Mouse (Mus musculus): ENCODE data around the gene Taar1.

Gene Taar1

DNA sequence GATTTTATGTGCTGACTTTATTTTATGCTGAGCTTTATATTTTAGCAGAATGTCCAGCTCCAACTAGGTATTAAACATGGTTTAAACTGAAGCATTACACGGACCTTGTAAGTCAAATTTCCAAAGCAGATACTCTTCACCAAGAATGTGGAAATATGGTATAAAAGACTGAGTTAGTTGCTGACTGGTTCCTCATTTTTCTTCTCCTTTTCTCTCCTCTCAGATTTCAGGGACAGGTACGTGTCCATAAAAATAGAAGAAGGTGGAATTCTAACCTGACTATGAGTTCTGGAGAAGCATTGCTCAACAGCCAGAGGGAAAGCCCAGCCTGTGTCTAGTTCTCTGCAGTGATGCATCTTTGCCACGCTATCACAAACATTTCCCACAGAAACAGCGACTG is at the start of gene Taar1:
TSS of gene Taar1 (plus strand) at position 301 of the 400 bp plus-strand sequence.
- no peak for DNase-seq

DNA sequence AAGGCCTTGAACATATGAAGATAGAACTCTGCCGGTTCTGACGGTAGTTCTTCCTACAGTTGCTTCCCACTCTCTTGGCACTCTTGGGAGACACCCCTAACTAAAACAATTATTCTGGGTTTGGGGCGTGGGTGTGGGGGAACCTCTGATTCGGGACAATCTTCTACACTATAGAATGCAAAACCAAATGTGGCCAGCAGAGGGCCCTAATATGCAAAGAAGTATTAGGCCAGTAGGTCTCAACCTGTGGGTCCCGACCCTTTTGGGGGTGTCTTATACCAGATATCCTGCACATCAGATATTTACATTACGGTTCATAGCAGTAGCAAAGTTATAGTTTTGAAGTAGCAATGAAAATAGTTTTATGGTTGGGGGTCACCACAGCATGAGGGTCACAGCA is 39.5 kb upstream of the Taar1 start:
- DNase-seq, result peak in 1 of 2 experiments; percentile 18

DNA sequence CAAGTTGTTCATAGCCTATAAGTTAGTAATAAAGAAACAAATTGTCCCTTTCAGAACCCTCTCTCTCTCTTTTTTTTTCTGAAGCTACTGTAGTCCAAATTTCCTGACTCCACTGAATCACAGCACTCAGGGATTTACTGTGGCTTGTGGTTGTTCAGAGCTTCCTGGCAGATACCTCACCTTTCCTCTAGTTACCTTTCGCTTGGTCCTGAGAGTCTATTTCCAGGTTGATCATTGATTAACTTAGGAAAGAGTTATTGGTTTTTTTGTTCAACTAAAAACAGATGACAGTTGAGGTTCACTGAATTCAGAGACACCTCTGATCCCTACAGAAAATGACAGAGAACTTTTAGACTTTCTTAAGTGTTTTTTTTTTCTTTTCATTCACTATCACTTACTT is 35.2 kb upstream of the Taar1 start:
- no peak for DNase-seq

DNA sequence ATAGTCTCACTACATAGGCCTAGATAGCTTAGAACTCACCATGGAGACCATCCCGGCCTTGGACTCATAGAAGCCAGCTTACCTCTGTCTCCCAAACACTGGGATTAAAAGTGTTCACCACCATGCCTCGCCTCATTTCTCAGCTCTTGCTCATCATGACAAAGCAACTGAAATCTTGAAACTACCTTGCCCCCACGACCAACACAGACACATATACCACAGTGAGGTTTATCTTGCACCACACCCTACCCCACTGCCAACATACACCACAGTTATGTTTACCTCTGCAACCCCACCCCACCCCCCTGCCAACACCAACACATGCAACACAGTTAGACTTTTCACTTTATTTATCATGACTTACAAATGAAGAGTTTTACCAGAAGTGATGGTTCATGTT is 34.1 kb upstream of the Taar1 start:
- no peak for DNase-seq

DNA sequence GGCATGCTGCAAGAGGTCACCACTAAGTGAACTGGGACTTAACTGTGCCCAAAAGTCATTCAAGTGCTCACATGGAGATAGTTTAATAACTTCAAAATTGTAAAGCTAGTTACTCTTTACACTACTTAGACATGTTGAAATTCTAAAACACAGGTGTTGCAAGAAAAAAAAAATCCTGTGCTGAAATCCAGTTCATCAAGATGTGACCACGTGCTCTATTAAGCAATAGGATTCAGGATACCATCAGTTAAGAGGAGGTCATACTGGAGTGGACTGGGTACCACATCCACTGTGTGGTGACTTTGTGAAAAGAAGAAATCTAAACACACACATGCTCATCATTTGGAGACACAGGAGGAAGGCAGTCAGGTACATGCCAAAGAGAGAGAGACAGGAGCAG is 27.2 kb upstream of the Taar1 start:
- no peak for DNase-seq

DNA sequence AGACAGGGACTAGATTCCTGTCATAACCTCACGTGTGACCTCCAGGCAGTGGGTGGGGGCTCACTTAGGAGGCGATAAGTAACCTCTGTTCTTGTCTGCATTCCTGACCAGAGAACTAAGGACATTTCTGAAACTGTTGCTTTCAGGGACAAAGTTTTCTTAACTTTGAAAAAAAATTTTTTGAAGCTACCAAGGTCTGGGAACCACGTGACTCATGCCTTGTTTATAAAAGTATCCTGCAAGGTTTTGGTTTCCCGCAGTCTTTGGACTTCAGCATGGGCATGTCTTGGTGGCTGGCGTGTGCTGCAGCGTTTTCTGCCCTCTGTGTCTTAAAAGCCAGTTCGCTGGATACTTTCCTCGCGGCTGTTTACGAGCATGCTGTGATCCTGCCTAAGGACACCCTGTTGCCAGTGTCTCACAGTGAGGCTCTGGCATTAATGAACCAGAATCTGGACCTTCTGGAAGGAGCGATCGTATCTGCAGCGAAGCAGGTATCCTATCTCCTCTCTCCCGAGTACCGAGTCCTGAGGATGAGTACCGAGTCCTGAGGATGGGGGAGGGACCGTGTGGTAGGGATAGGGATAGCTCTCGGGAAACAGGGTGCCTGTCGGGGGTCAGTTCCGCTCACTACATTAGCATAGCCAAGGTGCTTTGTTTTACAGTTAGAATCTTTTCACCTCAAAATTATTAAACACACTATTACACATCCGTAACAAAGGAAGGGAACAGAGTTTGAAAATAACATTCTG is 25.4 kb upstream of the Taar1 start, which contains the start of gene Vnn1:
TSS of gene Vnn1 (plus strand) at position 88 of the 749 bp plus-strand sequence.
- DNase-seq, result peak; percentile 4 to 8

DNA sequence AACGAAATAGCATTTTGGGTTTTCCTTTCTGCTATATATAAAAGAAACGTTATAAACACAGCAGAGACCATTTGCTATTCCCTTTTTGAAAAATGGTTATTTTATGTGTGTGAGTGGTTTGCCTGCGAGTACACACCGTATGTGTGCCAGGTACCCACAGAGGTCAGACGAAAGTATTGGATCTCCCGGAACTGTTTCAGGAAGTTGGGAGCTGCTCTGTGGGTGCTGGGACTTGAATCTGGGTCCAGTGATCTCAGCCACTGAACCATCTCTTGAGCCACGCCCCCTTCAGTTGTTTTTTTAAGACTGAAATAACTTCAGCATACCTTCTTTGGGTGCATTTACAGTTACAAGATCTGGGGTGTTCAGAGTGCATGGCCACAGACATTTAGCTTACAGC is 24.8 kb upstream of the Taar1 start:
- DNase-seq, result no peak

DNA sequence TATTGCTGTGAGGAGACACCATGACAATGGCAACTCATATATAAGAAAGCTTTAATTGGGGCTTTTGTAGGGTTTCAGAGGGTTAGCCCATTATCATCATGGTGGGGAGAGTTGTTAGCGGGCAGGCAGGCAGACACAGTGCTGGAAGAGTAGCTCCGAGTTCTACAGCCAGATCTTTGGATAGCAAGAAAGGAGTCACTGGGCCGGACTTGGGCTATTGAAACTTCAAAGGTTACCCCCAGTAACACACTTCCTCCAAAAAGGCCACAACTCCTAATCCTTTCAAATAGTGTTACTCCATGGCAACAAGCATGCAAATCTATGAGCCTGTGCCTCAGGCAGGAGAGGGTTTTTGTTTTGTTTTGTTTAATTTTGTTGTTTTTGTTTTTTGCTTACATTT is 19.0 kb upstream of the Taar1 start:
- DNase-seq, result no peak

DNA sequence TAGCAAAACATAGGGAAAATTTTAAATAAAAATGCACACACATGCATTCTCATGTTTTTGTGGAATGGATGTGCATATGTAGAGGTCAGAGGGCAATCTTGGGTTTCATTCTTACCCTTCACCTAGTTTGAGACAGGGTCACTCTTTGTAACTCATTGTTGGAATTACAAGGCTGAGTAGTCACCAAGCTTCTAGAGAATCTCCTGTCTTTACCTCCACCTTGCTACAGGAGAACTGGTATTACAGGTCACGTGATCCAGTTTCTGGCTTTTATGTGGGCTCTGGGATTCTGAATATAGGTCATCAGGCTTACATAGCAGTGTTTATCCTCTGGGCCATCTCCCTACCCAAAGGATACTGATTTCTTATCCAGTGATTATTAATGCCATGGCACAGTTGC is 14.5 kb upstream of the Taar1 start:
- DNase-seq, result no peak

DNA sequence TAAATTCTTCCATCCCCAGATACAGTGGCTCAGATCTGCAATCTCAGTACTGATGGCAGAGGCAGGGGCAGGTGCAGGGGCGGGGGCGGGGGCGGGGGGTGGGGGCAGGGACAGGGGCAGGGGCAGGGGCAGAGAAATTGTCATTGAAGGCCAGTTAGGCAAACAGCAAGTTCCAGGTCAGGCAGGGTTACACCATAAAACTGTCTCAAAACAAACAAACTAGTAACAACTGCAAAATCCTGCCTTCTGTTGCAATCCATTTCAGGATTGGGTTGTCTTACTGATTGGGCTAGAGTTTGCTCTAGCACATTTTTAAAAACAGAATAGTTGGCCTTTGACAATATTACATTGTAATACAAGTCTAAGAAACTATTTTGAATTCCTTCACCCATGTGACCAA is 2.3 kb downstream of the Taar1 start:
- no peak for DNase-seq

DNA sequence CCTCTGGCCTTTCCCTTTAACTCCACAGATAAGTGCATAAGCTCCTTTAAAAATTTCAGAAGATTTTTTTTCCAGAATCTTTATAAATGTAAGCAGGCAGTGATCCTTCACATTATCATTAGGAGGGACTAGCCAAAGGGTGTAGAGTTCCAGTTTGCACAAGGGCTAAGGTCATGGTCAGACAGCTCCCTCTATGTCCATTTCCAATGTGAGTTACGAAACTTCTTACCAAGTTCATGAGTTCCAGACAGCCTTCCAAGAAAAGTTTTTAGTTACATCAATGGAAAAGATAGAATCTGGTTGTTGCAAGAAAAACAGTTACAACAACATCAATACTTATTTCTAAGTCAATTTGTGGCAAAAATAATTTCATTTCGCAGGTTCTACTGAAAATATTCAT is 3.8 kb downstream of the Taar1 start:
- no peak for DNase-seq

DNA sequence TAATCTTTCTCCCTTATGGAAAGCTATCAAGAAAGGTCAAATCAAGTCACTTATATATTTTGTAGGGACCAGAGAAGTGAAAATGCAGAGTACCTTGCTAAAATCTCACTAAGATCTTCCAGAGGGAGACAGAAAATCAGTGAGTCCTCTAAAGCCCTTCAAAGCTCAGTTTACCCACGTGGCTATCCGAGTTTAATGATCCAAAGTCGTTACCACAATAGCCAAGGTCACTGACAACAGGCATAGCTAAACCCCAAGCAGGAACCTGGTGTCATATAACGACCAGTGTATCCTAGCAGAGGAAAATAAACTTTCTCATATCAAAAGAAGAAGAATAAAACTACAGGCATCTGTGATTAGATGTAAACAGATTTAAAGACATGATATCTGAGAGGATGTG is 17.5 kb downstream of the Taar1 start:
- no peak for DNase-seq

DNA sequence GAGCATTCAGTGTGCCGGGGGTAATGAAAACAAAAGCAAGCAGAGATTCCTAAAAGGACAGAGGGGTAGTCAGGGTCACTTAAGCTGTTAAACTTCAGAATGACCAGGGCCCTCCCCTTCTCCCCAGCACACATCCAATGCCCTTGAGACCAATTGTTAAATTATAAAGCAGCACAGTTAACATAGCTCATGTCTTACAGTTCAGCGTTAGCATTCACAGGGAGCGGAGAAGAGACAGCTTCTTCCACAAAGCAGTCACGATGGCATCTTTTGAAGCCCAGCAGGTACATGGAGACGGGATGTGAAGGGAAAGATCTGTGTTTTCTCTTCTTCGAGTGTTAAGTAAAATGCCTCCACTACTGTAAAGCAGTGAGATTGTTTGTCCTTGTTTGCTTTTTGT is 18.2 kb downstream of the Taar1 start, which contains the start of gene Taar2:
TSS of gene Taar2 (plus strand) at position 261 of the 400 bp plus-strand sequence.
- DNase-seq, result no peak

DNA sequence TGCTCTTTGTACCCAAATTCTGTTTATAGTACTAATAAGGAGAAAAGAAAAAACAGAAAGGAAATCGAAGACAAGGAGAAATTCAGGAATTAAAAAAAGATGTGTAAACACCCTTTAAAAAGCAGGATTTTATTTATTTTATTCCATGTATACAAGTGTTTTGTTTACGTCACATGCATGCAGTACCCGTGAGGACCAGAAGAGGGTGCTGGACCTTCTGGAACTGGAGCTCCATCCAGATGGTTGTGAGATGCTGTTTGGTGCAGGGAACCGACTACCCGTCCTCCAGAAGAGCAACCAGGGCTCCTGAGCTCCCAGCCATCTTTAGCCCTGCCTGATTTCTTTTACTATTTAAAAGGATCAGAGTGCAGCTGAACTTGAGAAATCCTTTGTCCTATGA is 22.3 kb downstream of the Taar1 start:
- peak in 1 of 2 experiments; percentile 25 for DNase-seq

DNA sequence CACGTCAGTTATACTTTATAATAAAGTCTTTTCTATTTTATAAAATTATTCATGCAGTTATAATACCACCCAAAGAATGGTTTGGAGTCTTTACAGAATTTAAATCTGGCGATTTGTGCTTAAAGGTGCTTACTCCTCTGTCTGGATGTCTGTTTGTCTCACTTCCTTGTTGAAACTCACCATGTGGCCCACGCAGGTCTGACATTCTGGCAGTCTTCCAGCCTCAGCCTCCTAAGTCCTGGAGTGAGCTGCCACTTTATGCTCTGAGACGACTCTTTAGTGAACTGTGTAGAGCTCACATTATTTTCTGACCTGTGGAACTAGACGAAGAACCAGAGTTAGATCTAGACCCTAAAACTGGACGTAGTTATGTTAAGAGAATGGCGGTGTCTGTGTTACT is 27.9 kb downstream of the Taar1 start:
- DNase-seq, result peak; percentile 34 to 53

DNA sequence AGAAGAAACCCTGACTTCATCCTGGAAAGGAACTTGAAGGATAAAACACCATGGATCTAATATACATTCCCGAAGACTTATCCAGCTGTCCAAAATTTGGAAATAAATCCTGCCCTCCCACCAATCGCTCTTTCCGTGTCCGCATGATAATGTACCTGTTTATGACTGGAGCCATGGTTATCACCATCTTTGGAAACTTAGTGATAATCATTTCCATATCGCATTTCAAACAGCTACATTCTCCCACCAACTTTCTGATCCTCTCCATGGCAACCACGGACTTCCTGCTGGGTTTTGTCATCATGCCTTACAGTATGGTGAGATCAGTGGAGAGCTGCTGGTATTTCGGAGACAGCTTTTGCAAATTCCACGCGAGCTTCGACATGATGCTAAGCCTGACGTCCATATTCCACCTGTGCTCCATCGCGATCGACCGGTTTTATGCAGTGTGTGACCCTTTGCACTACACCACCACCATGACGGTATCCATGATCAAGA is 29.4 kb downstream of the Taar1 start, which contains the start of gene Taar3:
TSS of gene Taar3 (plus strand) at position 51 of the 498 bp plus-strand sequence.
- no peak for DNase-seq

DNA sequence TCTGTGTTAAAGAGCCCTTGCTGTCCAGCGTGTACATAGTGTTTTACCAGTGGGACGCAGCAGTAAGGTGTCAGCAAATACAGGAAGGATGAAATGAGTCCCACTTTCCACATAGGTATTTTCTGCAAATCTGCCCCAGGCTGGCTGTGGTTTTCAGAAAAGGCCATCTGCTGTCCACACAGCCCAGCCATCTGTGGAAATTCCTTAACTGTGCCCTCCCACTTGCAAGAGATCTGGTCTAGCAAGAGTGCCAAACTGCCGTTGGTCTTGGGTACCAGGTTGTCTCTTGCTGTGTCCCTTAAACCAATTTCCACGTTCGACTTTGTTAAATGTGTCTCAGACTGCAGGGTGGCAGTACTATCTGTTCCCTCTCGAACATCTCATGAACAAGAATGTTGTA is 31.6 kb downstream of the Taar1 start:
- DNase-seq, result peak; percentile 69 to 72

DNA sequence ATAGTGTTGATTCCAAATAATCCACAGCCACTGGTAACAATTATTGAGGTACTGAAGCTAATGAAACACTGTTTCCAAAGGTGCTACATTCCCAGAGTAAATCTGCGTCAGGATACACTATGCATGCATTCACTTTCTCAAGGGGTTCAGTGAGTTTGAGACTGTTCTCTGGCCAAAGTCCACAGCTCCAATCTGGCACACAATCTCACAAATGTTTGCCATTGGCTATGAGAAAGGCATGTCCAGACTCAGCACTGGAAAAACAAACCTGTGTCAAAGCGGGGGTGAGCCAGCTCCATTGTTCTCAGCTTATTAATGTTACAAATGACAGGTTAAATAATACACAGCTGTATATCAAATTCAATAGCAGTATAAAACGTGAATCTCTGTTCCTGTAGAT is 38.9 kb downstream of the Taar1 start:
- DNase-seq, result peak in 1 of 2 experiments; percentile 33

DNA sequence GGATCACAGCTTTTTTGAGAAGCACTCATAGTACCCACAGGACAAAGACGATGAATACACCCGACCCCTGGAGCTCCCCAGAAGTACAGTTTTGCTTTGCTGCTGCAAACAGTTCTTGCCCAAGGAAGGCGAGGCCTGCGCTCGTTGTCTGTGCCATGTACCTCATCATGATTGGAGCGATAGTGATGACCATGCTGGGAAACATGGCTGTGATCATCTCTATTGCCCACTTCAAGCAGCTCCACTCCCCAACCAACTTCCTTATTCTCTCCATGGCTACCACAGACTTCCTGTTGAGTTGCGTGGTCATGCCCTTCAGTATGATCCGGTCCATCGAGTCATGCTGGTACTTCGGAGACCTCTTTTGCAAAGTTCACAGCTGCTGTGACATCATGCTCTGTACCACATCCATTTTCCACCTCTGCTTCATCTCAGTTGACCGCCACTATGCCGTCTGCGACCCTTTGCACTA is 40.3 kb downstream of the Taar1 start, which contains the start of gene Taar4:
TSS of gene Taar4 (plus strand) at position 51 of the 472 bp plus-strand sequence.
- DNase-seq, result no peak

DNA sequence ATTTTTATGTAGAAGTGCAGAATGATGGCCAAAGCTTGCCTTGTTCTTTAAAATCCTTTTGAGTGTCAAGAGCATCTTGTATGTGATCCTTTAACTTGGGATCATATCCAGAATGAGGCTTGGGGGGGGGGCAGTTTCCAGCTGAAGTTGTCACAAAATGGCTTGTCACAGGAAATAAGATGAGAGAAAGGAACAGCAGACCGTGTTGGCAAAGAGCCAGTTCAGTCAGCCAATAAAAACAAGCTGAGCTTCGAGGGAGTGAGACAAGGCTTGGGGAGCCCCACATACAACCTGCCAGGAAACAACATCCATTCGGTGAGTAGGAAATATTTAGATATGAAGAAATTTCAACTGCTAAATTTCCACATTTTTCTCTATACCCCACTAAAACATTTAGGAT is 43.3 kb downstream of the Taar1 start:
- DNase-seq, result peak in 1 of 2 experiments; percentile 33

DNA sequence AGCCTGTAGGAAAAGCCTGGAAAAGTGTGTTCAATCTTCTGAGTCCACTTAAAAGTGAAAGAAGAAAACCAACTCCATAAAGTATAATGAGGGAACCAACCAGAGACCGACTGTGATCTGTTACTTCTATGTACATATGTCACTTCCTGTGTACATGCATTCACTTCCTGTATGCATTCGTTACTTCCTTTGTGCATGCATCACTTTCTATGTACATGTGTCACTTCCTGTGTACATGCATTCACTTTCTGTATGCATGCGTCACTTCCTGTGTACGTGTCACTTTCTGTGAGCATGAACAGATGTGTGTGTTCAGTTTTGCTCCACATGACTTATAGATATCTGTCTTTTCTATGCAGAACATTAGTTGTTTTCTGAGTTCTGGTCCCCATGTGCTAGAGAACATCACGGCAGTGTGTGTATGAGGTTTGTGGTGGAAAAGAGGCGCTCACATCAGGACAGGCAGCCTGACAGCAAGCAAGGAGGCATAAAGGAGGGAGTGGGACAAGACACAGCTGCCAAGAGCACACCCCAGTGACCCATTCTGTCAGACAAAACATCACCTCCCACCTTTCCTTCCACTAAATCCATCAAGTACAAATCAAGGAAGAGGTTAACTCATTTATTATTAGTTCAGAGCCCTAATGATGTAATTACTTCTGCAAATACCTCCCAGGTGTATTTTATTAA is 44.9 kb downstream of the Taar1 start:
- no peak for DNase-seq

DNA sequence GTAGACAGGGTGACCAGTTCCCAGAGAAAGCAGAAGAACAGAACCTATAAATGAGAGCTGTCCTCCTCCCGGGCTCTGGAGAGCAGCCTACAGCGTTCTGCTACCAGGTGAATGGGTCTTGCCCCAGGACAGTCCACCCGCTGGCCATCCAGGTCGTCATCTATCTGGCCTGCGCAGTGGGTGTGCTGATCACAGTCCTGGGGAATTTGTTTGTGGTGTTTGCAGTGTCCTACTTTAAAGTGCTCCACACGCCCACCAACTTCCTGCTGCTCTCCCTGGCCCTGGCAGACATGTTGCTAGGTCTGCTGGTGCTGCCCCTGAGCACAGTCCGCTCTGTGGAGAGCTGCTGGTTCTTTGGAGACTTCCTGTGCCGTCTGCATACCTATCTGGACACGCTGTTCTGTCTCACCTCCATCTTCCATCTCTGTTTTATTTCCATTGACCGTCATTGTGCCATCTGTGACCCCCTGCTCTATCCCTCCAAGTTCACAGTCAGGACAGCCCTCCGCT is 50.6 kb downstream of the Taar1 start, which contains the start of gene Taar5:
TSS of gene Taar5 (plus strand) at position 51 of the 510 bp plus-strand sequence.
- DNase-seq, result no peak

All from cerebellum, postnatal 25 days (tissue).